In the genomic region with DNA sequence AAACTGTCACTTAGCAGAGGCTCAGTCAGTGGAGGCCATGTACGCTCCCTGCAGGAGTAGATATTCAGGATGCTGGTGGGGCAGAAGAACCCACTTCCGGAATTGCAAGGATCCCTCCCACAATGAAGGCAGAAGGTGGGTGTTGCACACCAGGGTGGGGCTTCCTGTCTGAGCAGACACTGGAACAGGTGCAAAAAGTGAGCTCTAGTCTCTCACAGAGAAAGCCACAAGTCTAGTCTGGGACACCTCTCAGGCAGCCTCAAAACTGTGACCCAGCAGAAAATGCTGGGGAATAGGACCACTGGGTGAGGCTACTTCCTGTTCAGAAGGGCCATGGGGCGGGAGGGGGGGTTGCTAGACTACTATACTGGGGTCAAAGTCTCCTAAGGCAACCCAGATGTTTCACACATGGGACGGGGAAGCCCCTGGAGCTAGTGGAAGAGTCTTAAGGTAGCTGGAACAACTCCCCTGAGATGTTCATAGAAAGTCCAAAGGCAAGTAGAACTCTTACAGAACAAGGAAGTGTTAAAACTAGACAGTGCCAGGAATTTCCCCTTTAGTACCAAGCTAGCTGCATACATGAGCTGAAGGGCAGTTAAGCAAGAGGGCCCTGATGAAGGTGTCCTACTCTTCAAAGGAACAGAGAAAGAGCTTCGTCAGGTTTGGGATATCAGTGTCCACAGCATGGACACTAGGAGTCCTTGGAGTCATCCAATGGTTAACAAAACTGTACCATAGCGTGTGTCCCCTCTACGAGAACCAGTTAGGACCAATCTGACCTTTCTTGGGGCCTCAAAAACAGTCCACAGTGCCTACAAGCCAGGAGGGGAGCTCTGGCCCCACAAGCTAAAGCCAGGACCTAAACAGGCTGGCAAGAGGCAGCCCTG, we compare ENCODE assay signal across 9 mouse cellular contexts. TPM values are rescaled to one million over a fixed set of nuclear protein-coding genes. Genes with fewer than 3 reads are reported as not detected.
DNase-seq lines count a peak whose midpoint lies in the region; ATAC-seq lines count a peak whose summit lies in the region.
"Had no signal": no experiment of that assay in that cellular context is flagged by ENCODE, and none has a peak within 500 bp of the region (broad histone marks: within the 10 kb centered on the region; RNA-seq: fewer than 3 reads in every experiment).

No protein-coding gene starts in this region.

- H3K36me3 ChIP-seq in neural tube, embryonic 11.5 days (ENCODE audit: control insufficient read depth, insufficient read depth, low read length), result peaks cover 12% of the 10 kb centered on the region
- peaks cover 21% of the 10 kb centered on the region for H3K36me3 ChIP-seq in neural tube, embryonic 15.5 days
- H3K36me3 ChIP-seq in embryonic facial prominence, embryonic 15.5 days, result peaks cover 25% of the 10 kb centered on the region

- WGBS in neural tube, embryonic 11.5 days, result 72% methylated on average over 7 of the region's 7 CpGs
- WGBS in neural tube, embryonic 15.5 days, result 79% methylated on average over 7 of the region's 7 CpGs
- WGBS in embryonic facial prominence, embryonic 15.5 days, result 56% methylated on average over 7 of the region's 7 CpGs

- no peaks in the 10 kb centered on the region for H3K27me3 ChIP-seq in neural tube, embryonic 11.5 days (ENCODE audit: control insufficient read depth, insufficient read depth, low read length)
- no peaks in the 10 kb centered on the region for H3K27me3 ChIP-seq in neural tube, embryonic 15.5 days (replicated peaks)
- H3K27me3 ChIP-seq in embryonic facial prominence, embryonic 15.5 days, result no peaks in the 10 kb centered on the region
- H3K27me3 ChIP-seq: midbrain, embryonic 15.5 days had no signal

- no peak overlapping the region for H3K9ac ChIP-seq in neural tube, embryonic 11.5 days (ENCODE audit: low read length)
- no peak overlapping the region for H3K9ac ChIP-seq in neural tube, embryonic 15.5 days (replicated peaks)
- no peak overlapping the region for H3K9ac ChIP-seq in embryonic facial prominence, embryonic 15.5 days
- H3K9ac ChIP-seq: midbrain, embryonic 15.5 days had no signal

- H3K4me1 ChIP-seq in neural tube, embryonic 11.5 days (ENCODE audit: control insufficient read depth, insufficient read depth, low read length), result peaks cover 19% of the 10 kb centered on the region
- H3K4me1 ChIP-seq in neural tube, embryonic 15.5 days, result peaks cover 54% of the 10 kb centered on the region
- H3K4me1 ChIP-seq in embryonic facial prominence, embryonic 15.5 days, result peaks cover 62% of the 10 kb centered on the region

- 0 out of 2 replicates have a peak overlapping the region, but pooled peaks have one; percentile 23 for H3K27ac ChIP-seq in neural tube, embryonic 11.5 days (ENCODE audit: low read depth, low read length)
- H3K27ac ChIP-seq in neural tube, embryonic 15.5 days (replicated peaks), result no peak overlapping the region
- H3K27ac ChIP-seq in embryonic facial prominence, embryonic 15.5 days (replicated peaks), result 0 out of 2 replicates have a peak overlapping the region, but pooled peaks have one; percentile 22
- H3K27ac ChIP-seq: midbrain, embryonic 15.5 days had no signal

- no peak overlapping the region for H3K4me2 ChIP-seq in neural tube, embryonic 11.5 days (ENCODE audit: low read depth)
- H3K4me2 ChIP-seq in neural tube, embryonic 15.5 days, result no peak overlapping the region
- no peak overlapping the region for H3K4me2 ChIP-seq in embryonic facial prominence, embryonic 15.5 days (replicated peaks)
- H3K4me2 ChIP-seq: midbrain, embryonic 15.5 days had no signal

- no peaks in the 10 kb centered on the region for H3K9me3 ChIP-seq in neural tube, embryonic 11.5 days (ENCODE audit: control insufficient read depth, low read length)
- no peaks in the 10 kb centered on the region for H3K9me3 ChIP-seq in neural tube, embryonic 15.5 days (replicated peaks)
- no peaks in the 10 kb centered on the region for H3K9me3 ChIP-seq in embryonic facial prominence, embryonic 15.5 days (replicated peaks)
- H3K9me3 ChIP-seq: midbrain, embryonic 15.5 days had no signal

- no peak for DNase-seq in neural tube, embryonic 11.5 days (ENCODE audit: low spot score)
- DNase-seq in lung, postnatal 4 days, result peak; percentile 40 to 54
- DNase-seq in thymus, postnatal 36 days, result peak; percentile 76 to 89
- DNase-seq in gastrocnemius, postnatal 4 days (ENCODE audit: low spot score in 2 of 2), result no peak
- no peak for DNase-seq in cerebellum, postnatal 4 days (ENCODE audit: low spot score in 2 of 2)
- DNase-seq in right cerebral cortex, adult 2 months (ENCODE audit: low spot score in 2 of 2), result no peak

- ATAC-seq in neural tube, embryonic 11.5 days (ENCODE audit: insufficient read depth, low FRiP score, low TSS enrichment), result no peak
- no peak for ATAC-seq in neural tube, embryonic 15.5 days (ENCODE audit: low FRiP score)
- no peak for ATAC-seq in embryonic facial prominence, embryonic 15.5 days (ENCODE audit: insufficient number of reproducible peaks, low FRiP score, low TSS enrichment, low read depth)
- ATAC-seq: midbrain, embryonic 15.5 days had no signal

- no peak overlapping the region for H3K4me3 ChIP-seq in neural tube, embryonic 11.5 days (ENCODE audit: low read depth, low read length)
- no peak overlapping the region for H3K4me3 ChIP-seq in neural tube, embryonic 15.5 days (replicated peaks)
- no peak overlapping the region for H3K4me3 ChIP-seq in embryonic facial prominence, embryonic 15.5 days (replicated peaks)
- H3K4me3 ChIP-seq: midbrain, embryonic 15.5 days had no signal

RNA-seq across cellular contexts. Expression of gene Ski, which starts 59.7 kb away (rescaled TPM):
- 15.1 and 16.6 TPM in 2 replicates for polyA plus RNA-seq in neural tube, embryonic 11.5 days (2014; fragmentation: Nextera tagmentation; extraction: Ambion mirVana)
- 10.0 and 10.6 TPM in 2 replicates for polyA plus RNA-seq in neural tube, embryonic 15.5 days (2015; fragmentation: Nextera tagmentation; extraction: Ambion mirVana)
- polyA plus RNA-seq in embryonic facial prominence, embryonic 15.5 days (2015; fragmentation: Nextera tagmentation; extraction: Ambion mirVana), result 24.4 and 26.3 TPM in 2 replicates
- total RNA-seq in gastrocnemius, postnatal 4 days (2021), result 100 to 1,000 TPM; 133 to 138 TPM

Comparison
In these comparisons a context has a peak if more than half of its experiments do, and no peak if none do; other contexts are left out.
1. DNase-seq: peak in lung, postnatal 4 days (2 of 2) and thymus, postnatal 36 days (2 of 2); none in neural tube, embryonic 11.5 days (single experiment), gastrocnemius, postnatal 4 days (0 of 2), cerebellum, postnatal 4 days (0 of 2) and right cerebral cortex, adult 2 months (0 of 2).